Mouse (Mus musculus): Measurements from ENCODE around the gene Shb. TPM values are rescaled to one million over a fixed set of nuclear protein-coding genes. Genes with fewer than 3 reads are reported as not detected.

Shb gene
- total and polyA plus RNA-seq, 2 experiments = 17.1 to 42.1 TPM

- under 1% methylated on average over 82 of the region's 89 CpGs for WGBS
- peak overlapping the region; percentile 61 for H3K27ac ChIP-seq (replicated peaks; ENCODE audit: insufficient read depth, low read depth, low read length)
Measured at GRCm38 (mm10) chr4:45529986-45530597, 2.2 kb downstream of the Shb start.

GRCm38 (mm10) chr4:45529201-45529985, 2.9 kb downstream of the Shb start:
- H3K36me3 ChIP-seq (ENCODE audit: control insufficient read depth, insufficient read depth, low read length) = no peaks in the 10 kb centered on the region; the same call in 1 of the 2 replicates
- H3K79me2 ChIP-seq (ENCODE audit: control insufficient read depth, insufficient read depth, low read length) = peaks cover 42% of the 10 kb centered on the region
- peaks cover 25% of the 10 kb centered on the region for H3K4me1 ChIP-seq (ENCODE audit: control insufficient read depth, insufficient read depth, low read length)
- under 1% methylated on average over 71 of the region's 71 CpGs for WGBS
- H3K27me3 ChIP-seq (ENCODE audit: control insufficient read depth, insufficient read depth, low read length) = no peaks in the 10 kb centered on the region
- no peak for DNase-seq (ENCODE audit: extremely low read depth, low read depth, low spot score)
- peak overlapping the region; percentile 61 for H3K27ac ChIP-seq (replicated peaks; ENCODE audit: insufficient read depth, low read depth, low read length)
- TF ChIP-seq POLR2A (IDR thresholded peaks at IDR 0.05; ENCODE audit: extremely low read depth, insufficient read depth, low read length) (no peak), CTCF (IDR thresholded peaks at IDR 0.05; ENCODE audit: low read depth, low read length) (no peak)
- H3K4me3 ChIP-seq (ENCODE audit: insufficient read depth, low read depth, low read length) = peak overlapping the region; percentile 91
- peak overlapping the region; percentile 96 for H3K9ac ChIP-seq (ENCODE audit: low read depth, low read length)

More at GRCm38 (mm10) chr4:45529986-45530597, 2.2 kb downstream of the Shb start:
- Histone ChIP-seq H3K79me2 (ENCODE audit: control insufficient read depth, insufficient read depth, low read length) (peaks cover 42% of the 10 kb centered on the region), H3K27me3 (ENCODE audit: control insufficient read depth, insufficient read depth, low read length) (no peaks in the 10 kb centered on the region), H3K9ac (ENCODE audit: low read depth, low read length) (peak overlapping the region; percentile 96), H3K36me3 (ENCODE audit: control insufficient read depth, insufficient read depth, low read length) (no peaks in the 10 kb centered on the region; the same call in 1 of the 2 replicates), H3K4me3 (ENCODE audit: insufficient read depth, low read depth, low read length) (peak overlapping the region; percentile 91), H3K4me1 (ENCODE audit: control insufficient read depth, insufficient read depth, low read length) (peaks cover 23% of the 10 kb centered on the region)
- no peak for TF ChIP-seq POLR2A (IDR thresholded peaks at IDR 0.05; ENCODE audit: extremely low read depth, insufficient read depth, low read length)
- TF ChIP-seq CTCF (IDR thresholded peaks at IDR 0.05; ENCODE audit: low read depth, low read length) = no peak
- DNase-seq (ENCODE audit: extremely low read depth, low read depth, low spot score) = no peak

GRCm38 (mm10) chr4:45528355-45529198, 3.7 kb downstream of the Shb start:
- Histone ChIP-seq H3K9ac (ENCODE audit: low read depth, low read length) (peak overlapping the region; percentile 96), H3K4me3 (ENCODE audit: insufficient read depth, low read depth, low read length) (peak overlapping the region; percentile 91), H3K79me2 (ENCODE audit: control insufficient read depth, insufficient read depth, low read length) (peaks cover 42% of the 10 kb centered on the region), H3K36me3 (ENCODE audit: control insufficient read depth, insufficient read depth, low read length) (no peaks in the 10 kb centered on the region; the same call in 1 of the 2 replicates), H3K27ac (replicated peaks; ENCODE audit: insufficient read depth, low read depth, low read length) (peak overlapping the region; percentile 61), H3K27me3 (ENCODE audit: control insufficient read depth, insufficient read depth, low read length) (no peaks in the 10 kb centered on the region), H3K4me1 (ENCODE audit: control insufficient read depth, insufficient read depth, low read length) (peaks cover 28% of the 10 kb centered on the region)
- TF ChIP-seq POLR2A (IDR thresholded peaks at IDR 0.05; ENCODE audit: extremely low read depth, insufficient read depth, low read length) (no peak), CTCF (IDR thresholded peaks at IDR 0.05; ENCODE audit: low read depth, low read length) (no peak)
- peak; percentile 76 for DNase-seq (ENCODE audit: extremely low read depth, low read depth, low spot score)
- WGBS = 3% methylated on average over 21 of the region's 21 CpGs

GRCm38 (mm10) chr4:45527562-45528354, 4.5 kb downstream of the Shb start:
- TF ChIP-seq POLR2A (IDR thresholded peaks at IDR 0.05; ENCODE audit: extremely low read depth, insufficient read depth, low read length) = no peak
- peak; percentile 48 for TF ChIP-seq CTCF (IDR thresholded peaks at IDR 0.05; ENCODE audit: low read depth, low read length)
- Histone ChIP-seq H3K4me1 (ENCODE audit: control insufficient read depth, insufficient read depth, low read length) (peaks cover 33% of the 10 kb centered on the region), H3K27ac (replicated peaks; ENCODE audit: insufficient read depth, low read depth, low read length) (peak overlapping the region; percentile 61), H3K36me3 (ENCODE audit: control insufficient read depth, insufficient read depth, low read length) (no peaks in the 10 kb centered on the region; the same call in 1 of the 2 replicates), H3K27me3 (ENCODE audit: control insufficient read depth, insufficient read depth, low read length) (no peaks in the 10 kb centered on the region), H3K79me2 (ENCODE audit: control insufficient read depth, insufficient read depth, low read length) (peaks cover 42% of the 10 kb centered on the region), H3K9ac (ENCODE audit: low read depth, low read length) (peak overlapping the region; percentile 96), H3K4me3 (ENCODE audit: insufficient read depth, low read depth, low read length) (peak overlapping the region; percentile 91)
- DNase-seq (ENCODE audit: extremely low read depth, low read depth, low spot score) = peak; percentile 30
- WGBS = 40% methylated on average over 2 of the region's 2 CpGs

Measured in liver, adult 2 months (tissue).